Mouse (Mus musculus) forebrain, postnatal 0 days (tissue): ENCODE results near the gene Cr2. TPM values are rescaled to one million over a fixed set of nuclear protein-coding genes. Genes with fewer than 3 reads are reported as not detected.
A peak's percentile ranks its signal among the peaks of the same experiment; 100 is the strongest.
"Not testable (repeated sequence)": the region's sequence is repeated elsewhere in the genome, so short reads cannot be mapped to it uniquely, and the experiment has no call there.

Experiments
- ATAC-seq: fragments of 200-750 bp; cut with Nextera tagmentation; 2 replicates; pipeline ENCODE4 v1.8.0; 2017; ENCODE audit warnings: mild to moderate bottlenecking, moderate library complexity
- DNase-seq: peaks from one replicate; pipeline ENCODE4 v3.0.0-alpha.2; 2015
- H3K27ac ChIP-seq: fragments of 300-500 bp; sonication (generic); 2 replicates; pipeline ENCODE4 v1.5.1; 2014; ENCODE audit warnings: low read depth, mild to moderate bottlenecking, antibody characterized with exemption, low read length, moderate library complexity, mixed read lengths
- H3K27me3 ChIP-seq: fragments of 300-500 bp; sonication (generic); 2 replicates; pipeline ENCODE4 v1.6.1; 2014; ENCODE audit warnings: mild to moderate bottlenecking, low read length, mixed read lengths; ENCODE audit not compliant: insufficient read depth
- H3K36me3 ChIP-seq: fragments of 300-500 bp; sonication (generic); 2 replicates; pipeline ENCODE4 v1.6.1; 2014; ENCODE audit warnings: mild to moderate bottlenecking, moderate library complexity; ENCODE audit not compliant: insufficient read depth
- H3K4me1 ChIP-seq: fragments of 300-500 bp; sonication (generic); 2 replicates; pipeline ENCODE4 v1.6.1; 2014; ENCODE audit warnings: antibody characterized with exemption; ENCODE audit not compliant: insufficient read depth
- H3K4me2 ChIP-seq: fragments of 300-500 bp; sonication (generic); 2 replicates; pipeline ENCODE4 v1.6.1; 2014; ENCODE audit warnings: low read depth, mild to moderate bottlenecking, moderate library complexity
- H3K4me3 ChIP-seq: fragments of 300-500 bp; sonication (generic); 2 replicates; pipeline ENCODE4 v1.5.1; 2014; ENCODE audit warnings: low read depth, low read length, mixed read lengths
- H3K9ac ChIP-seq: fragments of 300-500 bp; sonication (generic); 2 replicates; pipeline ENCODE4 v1.6.1; 2014; ENCODE audit warnings: mild to moderate bottlenecking
- H3K9me3 ChIP-seq: fragments of 300-500 bp; sonication (generic); 2 replicates; pipeline ENCODE4 v1.6.1; 2016; ENCODE audit warnings: low read length
- CTCF ChIP-seq: sonication (generic); IDR thresholded peaks from 2 replicates; pipeline ENCODE4 v1.5.1; 2016; ENCODE audit warnings: antibody characterized with exemption, control low read depth, low read depth
- WGBS: fragments of 180-500 bp; shearing (Covaris S2); extraction: QIAGEN DNeasy Blood & Tissue Kit; methylation state at CpG from one replicate; pipeline ENCODE4 v1.1.7; 2014; 5-methylcytosine and 5-hydroxymethylcytosine counted together
- polyA plus RNA-seq: library from polyadenylated mRNA; unstranded; fragments of >200 nt; fragmentation: Nextera tagmentation; extraction: Ambion mirVana; gene quantifications from 2 replicates; pipeline ENCODE4 v1.2.1, GENCODE M21; 2015
- total RNA-seq: library from RNA; depleted of rRNA; stranded (reverse); fragments of >200 nt; gene quantifications from 2 replicates; pipeline ENCODE4 v1.2.3, GENCODE M21; 2014; rRNA removed

Cr2 gene
- total RNA-seq, result 4.1 and 4.2 TPM in 2 replicates
- polyA plus RNA-seq, result 1.0 and 1.5 TPM in 2 replicates

DNA sequence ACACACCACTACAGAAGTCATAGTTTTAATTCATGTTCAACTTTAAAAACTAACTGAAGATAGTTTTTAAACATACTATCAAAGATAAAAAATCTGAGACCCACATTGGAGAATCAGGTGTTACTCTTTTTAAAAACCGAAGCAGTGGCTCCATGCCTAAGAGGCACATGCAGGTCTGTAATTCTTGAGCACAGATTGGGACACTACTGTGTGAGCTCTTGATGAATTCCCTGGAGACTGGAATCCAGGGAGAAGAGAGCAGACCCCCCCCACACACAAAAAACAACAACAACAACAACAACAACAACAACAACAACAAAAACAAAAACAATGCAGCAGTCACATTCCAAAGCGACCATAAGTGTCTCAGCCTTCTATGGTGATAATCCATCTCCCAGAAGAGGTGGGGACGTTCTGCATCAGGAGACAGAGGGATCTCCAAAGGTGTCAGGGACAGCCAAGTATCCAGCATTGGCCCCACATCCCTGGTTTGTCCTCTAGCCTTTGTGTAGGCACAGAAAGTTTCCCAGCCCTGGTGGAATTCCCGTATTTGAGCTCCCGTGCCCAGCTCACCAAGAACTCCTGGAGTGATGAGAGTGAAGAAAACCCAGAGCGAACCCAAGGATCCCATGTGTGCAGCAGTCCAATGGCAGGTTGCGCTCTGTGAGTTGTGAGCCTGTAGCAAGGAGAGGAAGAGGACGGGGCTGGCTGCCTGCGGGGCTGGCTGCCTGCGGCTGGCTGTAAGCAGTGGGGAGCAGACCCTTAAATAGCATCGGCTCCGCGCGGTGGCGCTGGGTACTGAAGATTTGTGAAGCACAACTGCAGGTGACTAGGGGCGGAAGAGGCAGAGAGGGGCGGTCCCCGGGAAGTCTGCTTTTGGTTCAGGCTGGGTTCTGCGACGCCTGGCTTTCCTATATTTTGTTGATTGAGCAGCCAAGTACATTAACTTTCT lies at the start of gene Cr2:
TSS of gene Cr2 (minus strand) at position 737 of the 952 bp plus-strand sequence.
- H3K27me3 ChIP-seq, result no peaks in the 10 kb centered on the region

GRCm38 (mm10) chr1:195221781-195222180 lies 45.3 kb upstream of the Cr2 start:
- ATAC-seq (no peak), DNase-seq (no peak)
- no peak for TF ChIP-seq CTCF
- Histone ChIP-seq H3K27ac (no peak overlapping the region), H3K4me3 (no peak overlapping the region), H3K27me3 (no peaks in the 10 kb centered on the region), H3K4me1 (no peaks in the 10 kb centered on the region), H3K9me3 (no peaks in the 10 kb centered on the region), H3K9ac (no peak overlapping the region), H3K36me3 (no peaks in the 10 kb centered on the region), H3K4me2 (no peak overlapping the region)
- WGBS, result 65% methylated on average over 2 of the region's 2 CpGs

More for the DNA sequence above, at the start of gene Cr2:
- no peaks in the 10 kb centered on the region for H3K9me3 ChIP-seq
- peak within 1 kb of the TSS; percentile 43 for H3K9ac ChIP-seq
- H3K4me2 ChIP-seq, result peak within 1 kb of the TSS; percentile 59
- no peak within 1 kb of the TSS for H3K27ac ChIP-seq
- DNase-seq (peak; percentile 77), ATAC-seq (peak; percentile 100)
- H3K4me1 ChIP-seq, result no peaks in the 10 kb centered on the region
- H3K36me3 ChIP-seq, result no peaks in the 10 kb centered on the region
- WGBS, result 8% methylated on average over 20 of the region's 20 CpGs
- peak; percentile 66 for TF ChIP-seq CTCF
- peak within 1 kb of the TSS; percentile 36 for H3K4me3 ChIP-seq

GRCm38 (mm10) chr1:195212851-195213250 lies 36.3 kb upstream of the Cr2 start:
- H3K36me3 ChIP-seq, H3K4me2 ChIP-seq, H3K4me3 ChIP-seq, ATAC-seq, H3K4me1 ChIP-seq, H3K9me3 ChIP-seq, H3K27ac ChIP-seq, H3K27me3 ChIP-seq, DNase-seq, H3K9ac ChIP-seq: not testable (repeated sequence)
- WGBS, result 67% methylated on average over 19 of the region's 19 CpGs

- no peak overlapping the region for H3K4me2 ChIP-seq
- H3K4me1 ChIP-seq, result no peaks in the 10 kb centered on the region
- no peak overlapping the region for H3K27ac ChIP-seq
- H3K9ac ChIP-seq, result no peak overlapping the region
- no peak overlapping the region for H3K4me3 ChIP-seq
- DNase-seq (no peak), ATAC-seq (no peak)
- no peaks in the 10 kb centered on the region for H3K9me3 ChIP-seq
- H3K36me3 ChIP-seq, result no peaks in the 10 kb centered on the region
- H3K27me3 ChIP-seq, result no peaks in the 10 kb centered on the region
- no peak for TF ChIP-seq CTCF
Measured at GRCm38 (mm10) chr1:195184746-195185145, 8.2 kb upstream of the Cr2 start.

DNA sequence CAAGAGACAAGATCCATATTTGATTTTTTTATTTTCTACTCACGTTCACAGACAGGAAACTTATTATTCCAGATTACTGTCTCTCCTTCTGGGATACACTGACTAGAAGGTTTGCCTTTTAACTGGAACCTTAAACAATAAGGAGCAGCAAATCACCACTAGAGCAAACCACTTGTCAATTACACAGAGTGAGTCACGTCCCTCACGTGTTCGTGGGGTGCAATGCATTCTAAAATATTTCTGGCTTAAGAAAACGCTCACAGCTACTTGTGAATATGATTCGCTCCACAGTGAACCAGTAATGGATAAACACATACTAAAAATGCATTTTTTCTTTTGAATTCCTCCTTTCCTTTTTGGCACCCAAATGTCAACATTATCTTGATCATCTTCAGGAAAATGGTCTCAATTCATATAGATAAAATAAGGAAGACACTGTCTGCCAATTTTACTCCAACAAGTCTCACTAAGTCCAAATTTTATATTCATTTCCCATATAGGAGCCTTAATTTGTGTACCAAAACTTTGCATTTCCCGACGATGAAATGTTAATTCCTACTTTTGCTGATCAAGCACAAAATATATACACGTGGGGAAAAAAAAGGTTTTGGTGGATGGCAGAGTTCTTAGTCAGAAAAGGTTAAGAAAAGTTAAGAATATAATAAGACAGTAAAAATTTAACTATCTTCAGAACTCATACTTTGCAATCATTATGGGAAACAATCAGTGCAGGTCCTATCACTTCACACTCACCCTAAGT lies 11.3 kb downstream of the Cr2 start:
- Histone ChIP-seq H3K4me3 (no peak overlapping the region), H3K36me3 (no peaks in the 10 kb centered on the region), H3K27me3 (no peaks in the 10 kb centered on the region), H3K27ac (no peak overlapping the region), H3K4me1 (no peaks in the 10 kb centered on the region), H3K9me3 (no peaks in the 10 kb centered on the region), H3K9ac (no peak overlapping the region), H3K4me2 (no peak overlapping the region)
- DNase-seq (no peak), ATAC-seq (no peak)
- no peak for TF ChIP-seq CTCF
- 85% methylated on average over 9 of the region's 9 CpGs for WGBS

DNA sequence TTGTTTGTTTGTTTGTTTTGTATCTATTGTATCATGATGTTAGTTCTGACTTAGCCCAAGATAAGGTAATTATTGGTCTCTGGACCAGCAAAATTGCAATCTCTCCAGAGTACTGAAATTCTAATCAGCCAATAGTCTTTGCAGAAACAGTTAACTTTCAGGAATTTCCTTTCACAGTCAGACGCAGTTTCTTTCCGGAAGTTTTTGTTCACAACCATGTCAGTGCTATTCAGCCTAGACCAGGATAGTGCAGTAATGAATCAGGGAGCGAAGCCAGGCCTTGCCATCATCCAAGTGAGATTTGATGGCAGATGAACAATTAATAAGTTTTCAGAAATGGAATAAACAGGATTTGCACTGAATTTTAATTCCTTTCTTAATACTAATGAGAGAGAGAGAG lies 44.4 kb downstream of the Cr2 start:
- WGBS, result 40% methylated on average over 3 of the region's 3 CpGs
- Histone ChIP-seq H3K9ac (no peak overlapping the region), H3K27ac (peak overlapping the region; percentile 95; the same call in 1 of the 2 replicates), H3K4me2 (peak overlapping the region; percentile 52), H3K4me1 (0 out of 2 replicates have a peak, but pooled peaks cover 6% of the 10 kb centered on the region), H3K27me3 (no peaks in the 10 kb centered on the region), H3K36me3 (no peaks in the 10 kb centered on the region), H3K4me3 (peak overlapping the region; percentile 55; the same call in 1 of the 2 replicates), H3K9me3 (no peaks in the 10 kb centered on the region)
- ATAC-seq (no peak), DNase-seq (peak; percentile 17)
- TF ChIP-seq CTCF, result no peak

GRCm38 (mm10) chr1:195131675-195132015 lies 44.9 kb downstream of the Cr2 start:
- 22% methylated on average over 4 of the region's 4 CpGs for WGBS
- Histone ChIP-seq H3K4me3 (peak overlapping the region; percentile 55), H3K4me2 (peak overlapping the region; percentile 52), H3K9me3 (no peaks in the 10 kb centered on the region), H3K27me3 (no peaks in the 10 kb centered on the region), H3K27ac (peak overlapping the region; percentile 95), H3K36me3 (no peaks in the 10 kb centered on the region), H3K9ac (peak overlapping the region; percentile 83), H3K4me1 (0 out of 2 replicates have a peak, but pooled peaks cover 6% of the 10 kb centered on the region)
- no peak for ATAC-seq
- TF ChIP-seq CTCF, result no peak
- no peak for DNase-seq
